Mouse (Mus musculus) layer of hippocampus, postnatal 36 days (tissue): ENCODE measurements around the gene Kcnn1. TPM values are rescaled to one million over a fixed set of nuclear protein-coding genes. Genes with fewer than 3 reads are reported as not detected.

Experiments
- microRNA-seq, 2 experiments: library from miRNA; unstranded; fragments of <30 nt; microRNA quantifications; one replicate each; pipeline ENCODE4 v1.2.0; 2021
- total RNA-seq, 2 experiments: library from RNA; stranded (reverse); gene quantifications; 2 replicates each; pipeline ENCODE4 v1.2.3; 2021

Kcnn1 gene
- total RNA-seq, 2 experiments from 2014 or later = 16.9 to 17.7 TPM

Small RNA genes lying within 50 kb of the gene (microRNA-seq; reads per million reads assigned to microRNA genes)
- gene Mir7067 (0.85 to 1.5 reads per million in 2 experiments), gene Mir7240 (56.5 to 61.2 reads per million in 2 experiments)

Other genes starting within 250 kb of the Kcnn1 start
- gene Lrrc25, start 247.1 kb downstream of the Kcnn1 start, total RNA-seq = 1 to 10 TPM in 1 of 2 experiments, under 1 TPM in 1; 0.33 to 1.0 TPM
- not detected for gene Gdf15, start 230.8 kb downstream of the Kcnn1 start, total RNA-seq
- 10 to 100 TPM; 23.1 TPM for gene Pgpep1, start 202.9 kb downstream of the Kcnn1 start, total RNA-seq
- gene Lsm4, start 190.0 kb downstream of the Kcnn1 start, total RNA-seq = 10 to 100 TPM; 60.3 to 68.5 TPM
- 100 to 1,000 TPM; 157 to 183 TPM for gene Jund, start 164.3 kb downstream of the Kcnn1 start, total RNA-seq
- under 1 TPM; 0.08 to 0.10 TPM for gene Iqcn, start 159.8 kb downstream of the Kcnn1 start, total RNA-seq
- not detected for gene Gm3336, start 144.7 kb downstream of the Kcnn1 start, total RNA-seq
- 1 to 10 TPM; 1.5 to 2.4 TPM for gene Pde4c, start 139.5 kb downstream of the Kcnn1 start, total RNA-seq
- gene Rab3a, start 108.6 kb downstream of the Kcnn1 start, total RNA-seq = 100 to 1,000 TPM; 729 to 765 TPM
- gene Mpv17l2, start 102.3 kb downstream of the Kcnn1 start, total RNA-seq = 10 to 100 TPM; 34.3 to 35.8 TPM
- gene Pik3r2, start 86.5 kb downstream of the Kcnn1 start, total RNA-seq = 100 to 1,000 TPM; 153 to 158 TPM
- gene Mast3, start 58.2 kb downstream of the Kcnn1 start, total RNA-seq = 100 to 1,000 TPM; 452 to 459 TPM
- under 1 TPM; 0.56 to 0.87 TPM for gene Il12rb1, start 54.8 kb downstream of the Kcnn1 start, total RNA-seq
- 10 to 100 TPM; 18.5 to 25.6 TPM for gene Arrdc2, start 23.5 kb downstream of the Kcnn1 start, total RNA-seq
- gene Ccdc124, start 10.7 kb upstream of the Kcnn1 start, total RNA-seq = 10 to 100 TPM; 83.4 to 95.4 TPM
- gene Slc5a5, start 29.5 kb upstream of the Kcnn1 start, total RNA-seq = 1 to 10 TPM; 8.1 to 8.9 TPM
- gene Rpl18a, start 34.2 kb upstream of the Kcnn1 start, total RNA-seq = 100 to 1,000 TPM; 659 to 685 TPM
- gene Map1s, start 42.7 kb upstream of the Kcnn1 start, total RNA-seq = 10 to 100 TPM; 87.3 to 89.7 TPM